Mouse (Mus musculus) cerebellum, adult 8-10 months (tissue): Measurements from ENCODE around the gene Nol3.

Source experiments
- DNase-seq: peaks from one replicate; pipeline ENCODE4 v3.0.0; 2022

Nol3 gene

DNA sequence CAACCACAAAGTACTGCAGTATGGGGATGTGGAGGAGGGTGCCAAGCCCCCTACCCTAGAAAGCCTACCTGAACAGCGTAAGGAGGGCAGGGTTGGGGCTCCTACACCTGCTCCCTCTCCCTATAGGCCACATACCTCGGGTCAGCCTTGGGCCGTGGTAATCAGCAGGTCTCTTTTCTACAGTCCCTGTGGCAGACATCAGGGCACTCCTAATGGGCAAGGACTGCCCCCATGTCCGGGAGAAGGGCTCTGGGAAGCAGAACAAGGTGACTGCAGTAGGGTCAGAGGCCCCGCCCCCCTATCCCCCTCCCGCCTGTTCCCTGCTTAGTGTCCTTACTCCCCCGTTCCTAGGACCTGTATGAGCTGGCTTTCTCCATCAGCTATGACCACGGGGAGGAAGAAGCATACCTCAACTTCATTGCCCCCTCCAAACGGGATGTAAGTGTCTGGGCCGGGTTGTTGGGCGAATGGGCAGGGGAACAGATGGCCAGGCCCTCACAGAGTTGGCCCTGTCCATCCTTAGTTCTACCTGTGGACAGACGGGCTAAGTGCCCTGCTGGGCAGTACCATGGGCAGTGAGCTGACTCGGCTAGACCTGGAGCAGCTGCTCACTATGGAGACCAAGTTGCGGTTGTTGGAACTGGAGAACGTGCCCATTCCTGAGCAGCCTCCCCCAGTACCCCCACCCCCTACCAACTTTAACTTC is 33.4 kb downstream of the Nol3 start:
- peak; percentile 90 for DNase-seq

DNA sequence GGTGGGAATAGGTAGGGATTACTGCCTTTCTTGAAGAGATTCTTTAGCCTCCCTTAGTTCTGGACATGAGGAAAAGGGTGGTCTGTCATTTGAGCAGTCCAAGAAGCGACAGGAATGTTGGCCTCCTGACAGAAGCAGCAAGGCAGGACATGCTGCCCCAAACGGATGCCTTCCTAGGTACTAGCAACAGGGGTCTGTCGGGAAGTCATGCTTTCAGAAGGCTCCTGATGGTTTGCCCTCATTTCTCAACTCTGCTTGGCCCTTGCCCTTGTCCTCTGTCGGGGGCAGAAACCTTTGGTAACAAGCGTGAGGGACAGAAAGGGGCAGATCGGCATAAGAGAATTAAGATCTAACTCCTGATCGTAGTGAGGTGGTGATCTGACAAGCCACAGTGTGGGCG is 34.2 kb downstream of the Nol3 start:
- DNase-seq, result peak; percentile 49

DNA sequence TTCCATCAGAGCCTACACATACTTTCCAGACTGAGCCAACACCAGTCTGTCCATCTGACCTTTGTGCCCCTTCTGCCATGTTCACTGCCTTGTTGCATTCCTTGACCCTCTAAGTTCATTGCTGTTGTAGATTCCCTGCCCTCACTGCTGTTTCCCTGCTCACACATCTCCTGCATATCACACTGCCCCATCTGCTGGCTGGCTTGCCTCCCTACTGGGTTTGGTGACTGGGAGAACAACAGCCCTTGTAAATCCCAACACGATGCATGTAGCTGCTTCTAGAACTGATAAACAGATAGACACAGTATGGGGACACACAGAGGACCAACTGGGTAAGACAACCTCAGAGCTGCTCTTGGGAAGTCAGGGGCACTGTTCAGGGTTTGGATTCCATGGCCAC is 35.8 kb downstream of the Nol3 start:
- DNase-seq, result no peak

- DNase-seq, result peak; percentile 39
Measured at GRCm38 (mm10) chr8:105312891-105313481, 37.0 kb downstream of the Nol3 start.

- no peak for DNase-seq
Measured at GRCm38 (mm10) chr8:105313622-105314402, 37.9 kb downstream of the Nol3 start.

GRCm38 (mm10) chr8:105315073-105315769 is 39.3 kb downstream of the Nol3 start:
- peak; percentile 57 for DNase-seq

DNA sequence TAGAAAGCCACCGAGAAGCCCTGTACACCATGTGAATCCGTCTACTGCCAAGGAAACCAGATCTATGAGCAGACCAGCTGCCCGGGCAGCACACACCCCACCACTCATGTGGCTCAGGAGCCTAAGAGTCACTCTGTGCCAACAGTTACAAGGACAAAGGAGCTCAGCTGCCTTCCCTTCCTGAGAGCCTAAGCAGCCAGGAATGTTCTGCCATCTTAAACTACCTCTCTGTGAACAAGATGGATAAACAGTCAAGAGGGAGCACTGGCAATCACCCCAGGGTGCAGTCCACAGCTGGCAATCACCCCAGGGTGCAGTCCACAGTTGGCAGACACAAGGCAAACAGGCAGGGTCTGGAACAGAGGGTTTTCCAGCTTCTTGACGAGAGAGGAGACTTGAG is 42.0 kb downstream of the Nol3 start:
- DNase-seq, result no peak

GRCm38 (mm10) chr8:105318662-105319190 is 42.8 kb downstream of the Nol3 start:
- no peak for DNase-seq

DNA sequence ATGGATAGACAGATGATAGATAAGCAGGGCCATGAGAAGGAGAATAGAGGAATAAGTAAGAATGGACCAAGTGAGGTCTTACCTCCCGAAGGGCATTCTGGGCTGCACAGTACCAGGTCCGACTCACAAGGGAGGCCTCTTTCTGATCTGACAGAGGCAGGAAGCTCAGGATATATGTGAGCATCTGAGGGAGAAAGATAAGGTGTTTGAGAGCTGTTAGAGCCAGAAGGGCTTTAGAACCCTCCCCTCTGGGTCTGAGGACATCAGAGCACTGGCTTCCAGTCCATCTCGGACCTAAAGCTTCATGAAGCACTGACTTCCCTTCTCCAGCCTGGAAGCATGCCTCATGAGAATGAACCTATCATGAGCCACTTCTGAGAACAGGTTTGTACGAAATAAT is 47.2 kb downstream of the Nol3 start:
- no peak for DNase-seq

DNA sequence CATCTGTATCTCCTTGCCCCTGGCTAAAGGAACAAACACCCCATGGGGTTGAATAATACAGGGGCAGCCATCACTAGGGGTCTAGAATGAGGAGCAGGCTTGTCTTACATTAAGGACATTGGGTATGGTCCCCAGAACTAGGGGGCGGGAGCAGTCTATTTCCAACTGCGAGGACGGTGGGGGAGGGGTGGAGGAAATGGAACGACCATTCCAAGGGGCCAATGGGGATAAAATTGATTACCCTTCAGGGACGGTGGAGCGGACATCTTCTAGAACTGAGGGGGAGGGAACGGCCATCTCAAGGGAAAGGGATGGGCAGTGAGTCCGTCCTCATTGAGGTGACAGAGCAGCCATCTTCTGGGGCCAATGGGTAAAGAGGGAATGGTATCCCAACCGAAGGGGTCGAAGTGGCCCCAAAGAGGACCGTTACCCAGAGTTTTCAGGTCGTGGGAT is 49.7 kb downstream of the Nol3 start:
- no peak for DNase-seq

DNA sequence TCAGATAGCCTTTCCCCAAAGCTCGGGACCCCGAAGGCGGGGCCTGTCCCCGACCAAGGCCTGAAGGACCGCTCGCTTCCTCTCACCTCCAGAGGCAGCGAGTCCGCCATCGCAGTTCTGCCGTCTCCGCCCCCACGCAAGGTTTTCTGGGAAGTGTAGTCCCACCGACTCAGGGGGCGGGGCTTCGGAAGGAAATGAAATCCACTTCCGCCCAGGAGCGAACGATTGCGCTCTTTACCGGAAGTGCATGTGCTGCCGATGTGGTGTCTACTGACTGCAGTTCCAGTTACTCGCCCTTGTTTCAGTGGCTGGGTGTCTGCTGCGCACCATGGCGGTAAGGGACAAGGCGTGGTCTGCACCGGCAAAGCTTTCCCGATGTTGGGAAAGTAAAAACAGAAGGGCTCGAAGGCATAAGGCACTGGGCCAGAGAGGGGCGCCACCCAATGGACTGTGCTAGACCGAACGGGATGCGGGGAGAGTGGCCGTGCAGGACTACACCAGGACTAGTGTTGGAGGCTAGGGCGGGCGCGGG is 50.3 kb downstream of the Nol3 start, which contains the start of the genes Lrrc29 and Tmem208:
TSS of gene Lrrc29 (minus strand) at position 138 of the 532 bp plus-strand sequence.
TSS of gene Tmem208 (plus strand) at position 214 of the 532 bp plus-strand sequence.
- peak; percentile 96 for DNase-seq

- no peak for DNase-seq
Measured at GRCm38 (mm10) chr8:105326968-105327367, 51.0 kb downstream of the Nol3 start.

- no peak for DNase-seq
Measured at GRCm38 (mm10) chr8:105330325-105330724, 54.4 kb downstream of the Nol3 start.

DNA sequence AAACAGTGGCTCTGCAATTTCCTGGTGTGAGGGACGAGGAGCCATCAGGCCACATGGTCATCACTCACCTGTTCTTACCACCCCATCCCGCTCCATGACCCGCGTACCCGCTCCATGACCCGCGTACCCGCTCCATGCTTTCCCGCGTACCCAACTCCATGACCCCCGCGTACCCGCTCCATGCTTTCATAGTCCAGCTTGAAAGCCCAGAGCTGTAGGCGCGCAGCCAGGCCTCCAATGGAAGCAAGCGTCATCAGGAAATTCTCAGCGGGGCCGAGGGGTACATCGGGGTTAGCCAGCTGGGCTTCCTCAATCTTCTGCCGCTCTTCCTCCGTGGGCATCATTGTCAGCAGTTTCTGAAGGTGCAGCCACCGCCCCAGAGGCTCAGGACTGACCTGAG is 55.5 kb downstream of the Nol3 start:
- DNase-seq, result no peak
